Mouse (Mus musculus): ENCODE measurements around the gene U2af2. TPM values are rescaled to one million over a fixed set of nuclear protein-coding genes. Genes with fewer than 3 reads are reported as not detected.

Gene U2af2
- total RNA-seq, 2 experiments from 2014 or later, result 162 to 183 TPM

DNA sequence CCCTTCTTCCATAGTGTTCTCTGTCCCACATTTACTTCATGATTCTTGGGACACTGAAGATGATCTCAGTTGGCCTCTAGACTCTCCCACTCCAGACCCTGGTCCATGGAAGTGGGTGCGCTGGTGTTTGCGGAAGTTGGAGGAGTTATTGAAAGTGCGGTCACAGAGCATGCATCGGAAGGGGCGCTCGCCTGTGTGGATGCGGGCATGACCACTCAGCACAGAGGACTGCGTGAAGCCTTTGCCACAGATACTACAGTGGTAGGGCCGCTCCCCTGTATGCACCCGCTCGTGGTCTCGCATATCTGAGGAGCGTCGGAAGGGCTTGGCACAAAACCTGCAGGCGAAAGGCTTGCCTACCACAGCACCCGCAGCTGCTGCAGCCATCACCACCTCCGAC lies 26.3 kb upstream of the U2af2 start:
- intact Hi-C loops (cut with DNase I), result no loop called here

DNA sequence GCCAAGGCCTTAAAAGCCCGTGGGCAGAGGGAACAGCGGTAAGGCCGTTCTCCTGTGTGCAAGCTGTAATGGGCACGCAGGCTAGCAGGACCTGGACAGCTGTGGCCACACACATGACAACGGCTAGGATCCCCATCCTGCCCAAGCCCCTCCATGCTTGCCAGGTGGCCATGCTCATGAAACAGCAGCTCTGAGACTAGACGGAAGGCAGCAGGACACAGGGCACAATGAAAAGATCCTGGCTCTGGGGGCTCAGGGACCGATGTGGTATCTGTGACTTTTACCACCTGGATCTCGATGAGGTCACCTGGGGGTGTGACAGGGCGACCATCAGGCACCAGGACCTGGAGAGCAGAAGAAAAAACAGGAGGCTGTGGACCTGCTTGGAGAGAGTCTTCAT lies 25.8 kb upstream of the U2af2 start:
- intact Hi-C loops (cut with DNase I), result no loop called here
- DNase-seq (ENCODE audit: low spot score in 2 of 2), result no peak

More for the DNA sequence above, 26.3 kb upstream of the U2af2 start:
- no peak for DNase-seq (ENCODE audit: low spot score in 2 of 2)

DNA sequence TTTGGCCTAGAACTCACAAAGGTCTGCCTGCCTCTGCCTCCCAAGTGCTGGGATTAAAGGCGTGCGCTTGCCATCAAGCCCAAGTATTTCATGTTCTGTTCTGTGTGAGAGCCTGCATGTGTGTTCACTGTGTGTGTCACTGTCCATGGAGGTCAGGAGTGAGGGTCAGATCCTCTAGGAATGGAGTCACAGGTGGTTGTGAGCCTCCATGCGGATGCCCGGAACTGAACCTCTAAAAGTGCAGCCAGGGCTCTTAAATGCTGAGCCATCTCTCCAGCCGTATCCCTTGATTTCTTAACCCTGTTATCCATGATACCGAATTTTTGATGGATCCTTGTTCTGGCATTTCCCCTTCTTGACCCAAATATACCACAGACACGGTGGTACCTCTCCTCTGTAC lies 24.9 kb upstream of the U2af2 start:
- intact Hi-C loops (cut with DNase I), result no loop called here

DNA sequence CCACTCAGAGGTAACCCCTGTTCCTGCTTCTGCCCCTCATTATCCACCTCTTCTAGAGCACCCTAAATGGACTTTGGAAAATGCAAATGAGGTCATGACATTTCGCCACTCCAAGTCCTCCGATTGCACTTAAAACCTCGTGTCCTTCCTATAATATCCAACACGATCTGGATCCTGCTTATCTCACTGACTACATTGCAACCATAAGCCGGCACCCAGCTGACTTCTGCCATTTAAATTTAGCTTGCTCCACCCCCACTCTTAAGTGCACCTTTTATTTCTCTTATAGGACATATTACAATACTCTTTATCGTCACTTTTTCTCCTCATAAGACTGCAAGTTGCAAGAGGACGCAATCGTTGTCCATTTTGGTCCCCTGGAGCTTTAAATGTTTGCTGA lies 24.5 kb upstream of the U2af2 start:
- intact Hi-C loops (cut with DNase I), result no loop called here

More for the DNA sequence above, 24.9 kb upstream of the U2af2 start:
- DNase-seq (ENCODE audit: low spot score in 2 of 2), result no peak

DNA sequence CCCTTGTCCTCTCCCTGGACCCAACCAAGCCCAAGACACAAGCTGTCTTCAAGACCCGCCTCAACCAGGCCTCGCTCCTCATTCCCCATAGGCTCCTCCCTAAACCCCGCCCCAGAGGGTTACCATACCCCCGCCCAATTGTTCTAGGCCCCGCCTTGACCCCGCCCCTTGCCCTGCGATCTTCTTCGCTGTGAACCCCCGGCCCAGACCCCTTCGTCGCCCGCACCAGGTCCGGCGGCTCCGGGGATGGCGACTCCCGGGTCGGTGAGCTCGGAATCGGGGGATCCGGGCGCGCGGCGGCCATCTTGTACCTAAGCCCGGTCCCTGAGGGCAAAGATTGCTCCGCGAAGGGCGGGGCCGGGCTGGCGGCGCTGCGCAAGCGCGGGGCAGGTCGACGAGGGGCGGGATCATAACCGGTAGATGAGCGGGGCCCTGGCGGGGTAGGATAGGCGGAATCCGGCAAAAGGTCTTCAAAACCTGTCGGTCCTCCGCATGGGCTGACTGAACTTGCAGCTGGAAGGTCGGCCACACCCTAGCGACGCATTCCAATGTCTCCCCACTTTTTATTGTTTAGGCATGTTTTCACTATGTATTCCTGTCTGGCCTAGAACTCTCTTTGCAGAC lies 23.7 kb upstream of the U2af2 start, which contains the start of gene Zfp784:
Gene Zfp784 (minus strand): TSS at position 338 of the 624 bp plus-strand sequence.
- intact Hi-C loops (cut with DNase I), result no loop called here
- peak; percentile 93 for DNase-seq (ENCODE audit: low spot score in 2 of 2)

More for the DNA sequence above, 24.5 kb upstream of the U2af2 start:
- DNase-seq (ENCODE audit: low spot score in 2 of 2), result no peak

DNA sequence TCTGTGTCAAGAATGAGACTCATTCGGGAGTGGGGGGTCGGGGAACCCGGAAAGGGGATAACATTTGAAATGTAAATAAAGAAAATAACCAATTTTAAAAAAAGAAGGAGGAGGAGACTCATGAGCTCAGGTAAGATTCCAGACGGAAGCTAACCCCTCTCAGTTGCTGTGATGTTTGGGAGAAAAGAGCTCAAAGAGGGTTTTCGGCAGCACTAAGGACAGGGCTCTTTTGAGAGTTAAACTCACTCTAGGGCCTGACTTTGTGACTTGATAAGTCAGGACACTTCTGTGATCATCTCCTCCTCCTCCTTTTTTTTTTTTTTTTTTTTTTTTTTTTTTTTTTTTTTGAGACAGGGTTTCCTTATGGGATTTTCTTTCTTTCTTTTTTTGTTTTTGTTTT lies 23.0 kb upstream of the U2af2 start:
- intact Hi-C loops (cut with DNase I), result no loop called here
- no peak for DNase-seq (ENCODE audit: low spot score in 2 of 2)

DNA sequence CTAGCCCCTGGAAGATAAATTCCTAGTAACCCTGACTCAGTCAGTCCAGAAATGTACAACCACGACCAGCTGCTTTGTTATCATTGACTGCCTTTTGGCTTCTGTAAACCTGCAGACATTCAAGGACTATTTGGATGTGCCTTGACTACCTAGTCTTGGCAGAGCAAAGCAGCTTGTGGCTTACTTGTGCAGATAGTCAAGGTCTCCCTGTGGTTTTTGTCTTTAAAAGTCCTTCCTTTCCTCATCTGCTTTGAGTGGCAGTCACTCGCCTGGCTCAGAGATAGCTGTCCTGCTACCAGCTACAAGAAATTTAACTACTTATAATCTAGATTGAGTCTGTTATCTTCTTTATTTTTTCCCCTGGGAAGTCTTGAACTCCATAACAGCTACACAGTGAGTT lies 17.0 kb upstream of the U2af2 start:
- DNase-seq (ENCODE audit: low spot score in 2 of 2), result no peak
- intact Hi-C loops (cut with DNase I), result no loop called here

DNA sequence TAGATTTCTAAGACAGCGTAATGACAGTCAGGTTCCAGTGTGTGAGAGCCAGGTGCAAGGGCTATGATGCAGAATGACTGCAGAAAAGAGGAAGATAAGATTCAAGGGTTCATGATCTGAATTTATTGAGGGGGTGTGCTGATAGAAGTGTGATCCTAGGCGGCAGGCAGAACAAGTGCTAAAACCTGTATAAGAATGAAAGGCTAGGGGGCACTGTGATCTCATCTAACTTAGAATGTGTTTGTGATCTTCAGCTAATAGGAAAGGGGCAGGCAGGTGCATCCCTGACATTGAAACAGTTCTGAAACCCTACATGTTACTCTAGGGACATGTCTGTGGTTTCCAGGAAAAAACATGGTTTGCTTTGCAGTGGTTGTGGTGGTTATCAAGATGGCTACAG lies 15.8 kb upstream of the U2af2 start:
- intact Hi-C loops (cut with DNase I), result no loop called here
- DNase-seq (ENCODE audit: low spot score in 2 of 2), result no peak

DNA sequence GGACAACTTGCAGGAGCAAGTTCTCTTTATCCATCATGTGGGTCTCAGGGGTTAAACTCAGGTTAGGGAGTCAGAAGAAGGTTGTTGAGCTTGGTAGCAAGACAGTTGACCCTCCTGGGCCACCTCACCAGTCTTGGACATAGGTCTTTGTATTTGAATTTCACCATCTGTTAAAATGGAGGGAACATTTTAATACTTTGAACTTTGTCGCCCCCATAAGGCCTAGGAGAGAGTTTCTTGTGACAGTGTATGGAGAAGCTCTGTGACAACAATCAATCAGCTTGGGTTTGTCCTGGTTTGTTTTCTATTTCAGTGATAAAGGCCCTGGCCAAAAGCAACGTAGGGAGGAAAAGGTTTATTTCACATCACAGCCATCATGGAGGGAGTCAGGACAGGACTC lies 14.6 kb upstream of the U2af2 start:
- no peak for DNase-seq (ENCODE audit: low spot score in 2 of 2)
- intact Hi-C loops (cut with DNase I), result no loop called here

DNA sequence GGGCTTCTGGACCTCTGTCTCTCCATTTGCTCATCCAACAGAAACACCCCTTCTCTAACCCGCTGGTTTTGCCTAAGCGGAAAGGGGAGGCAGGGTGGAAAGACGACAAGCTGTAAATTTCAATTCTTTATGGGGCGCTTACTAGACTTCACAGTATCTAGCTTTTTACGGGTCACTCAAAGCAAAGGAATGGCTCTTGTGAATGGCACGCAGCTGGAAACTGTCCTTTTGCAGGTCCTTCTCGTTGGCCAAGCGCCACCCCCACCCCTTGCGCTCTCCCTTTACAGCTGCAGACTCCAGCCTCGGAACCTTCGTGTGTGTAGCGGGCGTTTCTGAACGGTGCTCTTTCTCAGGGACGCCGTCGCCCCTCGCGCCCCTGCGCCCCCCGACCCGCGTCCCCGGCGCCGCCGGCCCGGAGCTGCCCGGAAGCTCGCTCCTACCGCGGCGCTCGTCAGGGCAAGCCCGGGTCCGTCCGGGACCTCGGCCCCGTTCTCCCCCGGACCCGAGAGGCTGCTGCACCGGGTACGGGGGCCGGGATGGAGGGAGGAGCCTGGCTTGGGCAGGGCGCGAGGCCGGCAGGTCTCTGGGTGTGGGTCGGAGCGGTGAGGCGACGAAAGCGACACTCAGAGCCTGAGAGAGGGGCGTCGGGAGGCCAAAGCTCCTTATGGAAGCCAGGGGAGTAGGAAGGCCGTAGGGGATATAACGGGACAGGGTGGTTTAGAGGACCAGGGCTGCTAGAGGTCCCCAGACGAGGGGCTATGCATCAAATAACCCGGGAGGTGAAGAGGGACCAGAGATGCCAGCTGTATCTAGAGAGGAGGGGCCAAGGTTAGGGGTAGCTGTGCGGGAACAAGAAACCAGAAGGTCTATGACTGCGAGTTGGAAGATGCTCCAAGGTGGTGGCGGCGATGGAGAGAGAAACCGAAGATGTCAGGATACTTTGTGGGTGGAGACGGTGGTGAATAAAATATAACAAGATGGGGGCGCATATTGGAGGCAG lies 10.4 kb upstream of the U2af2 start, which contains the start of gene Zfp580:
Gene Zfp580 (plus strand): TSS at position 346 of the 1,000 bp plus-strand sequence.
- intact Hi-C loops (cut with DNase I), result loop anchor here (2.0 to 5.0 kb wide), 2 partner anchors 31 to 109 kb away; partner anchors contain the start of genes Ccdc106 and Zfp865
- peak; percentile 84 to 88 for DNase-seq (ENCODE audit: low spot score in 2 of 2)

DNA sequence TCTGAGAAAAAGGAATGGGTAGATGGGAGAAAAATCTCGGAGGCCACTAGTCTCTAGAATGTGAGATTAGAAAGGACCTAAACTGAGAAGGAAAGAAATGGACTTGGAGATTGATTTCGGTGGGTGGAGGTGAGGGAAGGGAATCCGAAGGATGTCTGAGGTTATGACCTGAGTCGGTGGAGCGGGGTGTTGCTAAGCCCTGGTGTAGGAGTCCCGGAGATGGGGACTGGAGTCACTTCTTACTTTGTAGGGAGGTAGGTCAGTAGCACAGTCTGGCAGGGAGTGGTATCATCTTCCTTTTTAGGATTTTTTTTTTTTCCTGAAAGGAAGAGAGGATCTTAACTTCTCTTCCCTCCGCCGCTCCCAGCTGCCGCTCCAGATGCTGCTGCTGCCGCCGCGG lies 9.5 kb upstream of the U2af2 start:
- DNase-seq (ENCODE audit: low spot score in 2 of 2), result no peak
- intact Hi-C loops (cut with DNase I), result loop anchor here (5.0 kb wide), 1 partner anchor 110 kb away; no protein-coding TSS in a partner anchor

DNA sequence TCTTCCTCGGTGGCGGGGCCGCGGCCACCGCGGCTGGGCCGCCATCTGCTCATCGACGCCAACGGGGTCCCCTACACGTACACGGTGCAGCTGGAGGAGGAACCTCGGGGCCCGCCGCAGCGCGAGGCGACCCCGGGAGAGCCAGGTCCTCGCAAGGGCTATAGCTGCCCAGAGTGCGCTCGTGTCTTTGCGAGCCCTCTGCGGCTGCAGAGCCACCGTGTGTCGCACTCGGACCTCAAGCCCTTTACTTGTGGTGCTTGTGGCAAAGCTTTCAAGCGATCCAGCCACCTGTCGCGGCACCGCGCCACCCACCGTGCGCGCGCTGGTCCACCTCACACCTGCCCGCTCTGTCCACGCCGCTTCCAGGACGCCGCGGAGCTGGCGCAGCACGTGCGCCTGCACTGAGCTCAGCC lies 9.0 kb upstream of the U2af2 start:
- DNase-seq (ENCODE audit: low spot score in 2 of 2), result peak in 1 of 2 experiments; percentile 38
- intact Hi-C loops (cut with DNase I), result loop anchor here (5.0 kb wide), 1 partner anchor 111 kb away; no protein-coding TSS in a partner anchor

DNA sequence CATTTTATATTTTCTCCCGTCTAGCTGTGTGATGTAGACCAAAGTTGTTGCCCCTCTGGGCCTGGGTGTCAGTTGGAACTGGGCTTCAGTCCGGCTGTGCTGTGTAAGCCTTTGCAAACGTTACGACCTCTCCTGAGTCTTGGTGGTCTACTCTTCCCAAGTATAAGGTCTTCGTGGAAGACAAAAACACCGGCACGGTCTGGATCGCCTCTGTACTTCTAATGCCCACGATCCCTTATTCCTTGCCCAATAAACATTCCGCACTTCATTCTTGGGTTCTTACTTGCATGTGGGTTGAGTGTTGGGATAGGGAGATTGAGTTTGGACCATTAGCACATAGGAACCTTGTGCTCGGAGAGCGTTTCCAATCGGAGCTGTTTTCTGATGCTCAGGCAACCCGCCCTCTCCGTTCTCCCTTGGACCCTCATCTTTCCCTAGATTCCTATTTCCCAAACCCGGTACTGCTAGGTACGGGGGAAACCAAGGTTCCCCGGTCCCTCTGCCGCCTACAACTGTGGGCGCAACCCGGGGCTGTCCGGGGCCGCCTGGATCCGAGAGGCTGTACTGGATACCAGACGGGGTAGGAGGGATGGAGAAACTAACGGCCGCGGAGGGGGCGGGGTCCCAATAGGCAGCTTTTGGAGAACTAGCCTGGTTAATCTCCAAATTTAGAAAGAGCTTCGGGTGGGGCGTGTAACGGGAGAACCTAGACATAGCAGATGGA lies 8.3 kb upstream of the U2af2 start:
- DNase-seq (ENCODE audit: low spot score in 2 of 2), result peak; percentile 57 to 65
- intact Hi-C loops (cut with DNase I), result loop anchor here (5.0 kb wide), 1 partner anchor 111 kb away; no protein-coding TSS in a partner anchor

DNA sequence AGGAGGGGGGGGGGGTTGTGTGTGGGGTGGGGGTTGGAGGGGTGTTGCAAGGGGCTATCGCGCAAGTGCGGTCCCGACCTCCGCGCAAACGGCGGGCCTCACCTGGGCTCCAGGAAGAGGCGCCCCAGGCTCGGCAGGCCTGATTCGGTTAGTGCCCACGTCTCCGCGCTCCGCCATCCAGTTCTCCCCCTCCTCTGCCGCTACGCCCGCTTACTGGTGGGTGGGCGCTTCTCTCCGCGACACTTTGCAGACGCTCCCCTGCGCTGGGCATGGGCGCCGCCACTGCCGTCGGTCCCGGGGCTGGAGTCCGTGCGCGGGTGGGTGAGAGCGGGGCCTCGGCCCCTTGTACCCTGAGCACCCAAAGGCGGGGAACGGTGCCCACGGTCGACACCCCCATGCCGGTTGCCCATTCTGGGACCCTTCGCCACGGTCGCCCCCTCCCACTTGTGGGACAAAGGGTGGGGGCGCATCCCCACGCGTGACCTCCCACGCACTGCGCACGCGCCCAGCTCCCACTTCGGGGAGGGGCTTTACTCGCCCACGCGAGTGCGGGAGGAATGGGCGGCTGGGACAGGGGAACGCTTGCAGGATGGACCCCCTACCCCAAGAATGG lies 5.2 kb upstream of the U2af2 start:
- intact Hi-C loops (cut with DNase I), result loop anchor here (5.0 kb wide), 1 partner anchor 134 kb away; the partner anchor contains the start of gene Nat14
- peak in 1 of 2 experiments; percentile 76 for DNase-seq (ENCODE audit: low spot score in 2 of 2)

DNA sequence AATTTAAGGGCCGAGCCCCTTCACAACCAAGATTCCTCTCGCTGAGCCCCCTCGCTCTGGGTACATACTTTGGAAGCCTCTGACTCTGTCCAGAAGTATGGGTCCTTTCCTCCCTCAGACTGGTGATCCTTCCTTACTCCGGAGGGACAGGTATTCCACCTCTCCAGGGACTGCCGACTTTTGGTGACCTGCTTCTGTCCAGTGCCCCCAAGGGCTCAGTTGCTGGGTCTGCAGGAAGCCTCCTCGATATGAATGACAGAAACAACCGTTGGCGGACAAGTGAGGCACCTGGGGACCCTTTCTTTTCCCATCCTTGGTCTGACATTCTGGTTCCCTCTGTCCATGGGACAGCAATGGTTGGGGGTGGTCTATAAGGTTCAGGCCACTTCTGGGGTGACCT lies 4.6 kb upstream of the U2af2 start:
- intact Hi-C loops (cut with DNase I), result loop anchor here (5.0 kb wide), 1 partner anchor 135 kb away; the partner anchor contains the start of gene Nat14
- DNase-seq (ENCODE audit: low spot score in 2 of 2), result peak in 1 of 2 experiments; percentile 9

DNA sequence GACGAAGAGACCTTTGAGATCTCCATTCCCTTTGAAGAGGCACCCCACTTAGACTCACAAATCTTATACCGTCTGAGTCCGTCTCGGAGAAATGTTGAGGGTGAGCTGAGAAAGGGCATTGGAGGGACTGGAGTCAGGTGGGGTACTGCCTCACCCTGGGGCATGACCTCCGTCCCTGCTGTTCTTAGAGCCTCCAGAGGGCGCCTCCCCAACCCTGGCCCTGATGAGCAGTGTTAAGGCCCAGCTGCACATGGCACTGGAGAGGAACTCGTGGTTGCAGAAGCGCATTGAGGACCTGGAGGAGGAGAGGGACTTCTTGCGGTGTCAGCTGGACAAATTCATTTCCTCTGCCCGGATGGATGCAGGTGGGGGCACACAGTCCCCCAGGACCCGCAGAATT lies 4.1 kb upstream of the U2af2 start:
- intact Hi-C loops (cut with DNase I), result loop anchor here (5.0 kb wide), 1 partner anchor 136 kb away; the partner anchor contains the start of gene Nat14
- no peak for DNase-seq (ENCODE audit: low spot score in 2 of 2)

DNA sequence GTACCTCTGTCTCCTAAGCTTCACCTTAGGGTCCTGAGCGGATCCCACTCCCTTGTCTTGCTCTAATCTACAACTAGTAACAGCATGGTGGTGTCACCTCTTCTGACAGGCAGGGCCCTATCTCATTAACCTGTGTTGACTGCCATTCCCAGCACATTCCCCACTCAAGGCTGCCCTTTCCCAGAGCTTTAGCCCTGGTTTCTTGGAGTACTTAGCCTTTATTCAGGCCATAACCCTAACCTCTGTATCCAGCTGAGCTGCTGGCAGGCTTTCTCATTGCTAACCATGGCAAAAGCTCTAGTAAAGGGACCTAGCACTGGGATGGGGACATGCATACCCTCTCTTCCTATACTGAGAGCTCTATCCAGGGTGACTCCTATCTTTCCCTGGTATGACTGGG lies 3.3 kb upstream of the U2af2 start:
- no peak for DNase-seq (ENCODE audit: low spot score in 2 of 2)
- intact Hi-C loops (cut with DNase I), result loop anchor here (5.0 kb wide), 1 partner anchor 136 kb away; the partner anchor contains the start of gene Nat14

DNA sequence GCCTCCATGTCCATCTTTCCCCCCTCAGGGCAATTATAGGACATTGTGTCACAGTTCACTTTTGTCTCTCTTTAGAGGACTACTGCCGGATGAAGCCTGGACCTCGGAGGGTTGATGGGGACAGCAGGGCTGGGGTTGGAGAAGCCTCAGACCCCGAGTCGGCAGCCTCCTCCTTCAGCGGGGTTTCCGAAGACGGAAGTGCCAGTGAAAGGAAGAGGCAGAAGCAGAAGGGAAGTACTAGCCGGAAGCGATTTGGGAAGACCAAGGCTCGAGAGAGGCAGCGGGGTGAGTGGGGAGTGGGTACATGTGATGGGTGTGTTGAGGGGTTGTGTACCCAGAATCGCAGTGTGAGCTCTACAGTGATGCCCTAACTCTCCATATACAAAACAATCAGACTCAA lies 2.5 kb upstream of the U2af2 start:
- peak in 1 of 2 experiments; percentile 11 for DNase-seq (ENCODE audit: low spot score in 2 of 2)
- intact Hi-C loops (cut with DNase I), result loop anchor here (5.0 kb wide), 1 partner anchor 137 kb away; the partner anchor contains the start of gene Nat14

Data from left cerebral cortex, postnatal 36 days (tissue).